Mouse (Mus musculus) midbrain, embryonic 13.5 days (tissue): ENCODE measurements around the gene Itgal. TPM values are rescaled to one million over a fixed set of nuclear protein-coding genes. Genes with fewer than 3 reads are reported as not detected.
A peak's percentile ranks its signal among the peaks of the same experiment; 100 is the strongest.
"Not testable (repeated sequence)": the region's sequence is repeated elsewhere in the genome, so short reads cannot be mapped to it uniquely, and the experiment has no call there.

Source experiments
- ATAC-seq: fragments of 200-750 bp; cut with Nextera tagmentation; 2 replicates; pipeline ENCODE4 v1.8.0; 2017; ENCODE audit warnings: mild to moderate bottlenecking, moderate TSS enrichment, moderate library complexity
- H3K27ac ChIP-seq: fragments of 300-500 bp; sonication (generic); 2 replicates; pipeline ENCODE4 v1.5.1; 2015; ENCODE audit warnings: inconsistent platforms, mild to moderate bottlenecking, moderate library complexity
- H3K27me3 ChIP-seq: fragments of 300-500 bp; sonication (generic); 2 replicates; pipeline ENCODE4 v1.6.1; 2015; ENCODE audit warnings: mild to moderate bottlenecking, inconsistent platforms
- H3K36me3 ChIP-seq: fragments of 300-500 bp; sonication (generic); 2 replicates; pipeline ENCODE4 v1.6.1; 2015; ENCODE audit warnings: mild to moderate bottlenecking, inconsistent platforms
- H3K4me1 ChIP-seq: fragments of 300-500 bp; sonication (generic); replicated peaks from 2 replicates; pipeline ENCODE4 v1.6.1; 2015; ENCODE audit warnings: inconsistent platforms
- H3K4me2 ChIP-seq: fragments of 300-500 bp; sonication (generic); replicated peaks from 2 replicates; pipeline ENCODE4 v1.6.1; 2015; ENCODE audit warnings: moderate library complexity, mild to moderate bottlenecking, inconsistent platforms
- H3K4me3 ChIP-seq: fragments of 300-500 bp; sonication (generic); replicated peaks from 2 replicates; pipeline ENCODE4 v1.5.1; 2015; ENCODE audit warnings: mild to moderate bottlenecking, inconsistent platforms
- H3K9ac ChIP-seq: fragments of 300-500 bp; sonication (generic); replicated peaks from 2 replicates; pipeline ENCODE4 v1.6.1; 2015; ENCODE audit warnings: mild to moderate bottlenecking, inconsistent platforms
- H3K9me3 ChIP-seq: fragments of 300-500 bp; sonication (generic); 2 replicates; pipeline ENCODE4 v1.6.1; 2016; ENCODE audit warnings: mild to moderate bottlenecking, inconsistent platforms
- WGBS: fragments of 180-500 bp; shearing (Covaris S2); methylation state at CpG from one replicate; pipeline ENCODE4 v1.1.7; 2015; 5-methylcytosine and 5-hydroxymethylcytosine counted together
- polyA plus RNA-seq: library from polyadenylated mRNA; unstranded; fragments of >200 nt; fragmentation: Nextera tagmentation; extraction: Ambion mirVana; gene quantifications from 2 replicates; pipeline ENCODE4 v1.2.1, GENCODE M21; 2015

The Itgal gene
- polyA plus RNA-seq, 1 experiment from 2014 or later = 0.30 TPM

DNA sequence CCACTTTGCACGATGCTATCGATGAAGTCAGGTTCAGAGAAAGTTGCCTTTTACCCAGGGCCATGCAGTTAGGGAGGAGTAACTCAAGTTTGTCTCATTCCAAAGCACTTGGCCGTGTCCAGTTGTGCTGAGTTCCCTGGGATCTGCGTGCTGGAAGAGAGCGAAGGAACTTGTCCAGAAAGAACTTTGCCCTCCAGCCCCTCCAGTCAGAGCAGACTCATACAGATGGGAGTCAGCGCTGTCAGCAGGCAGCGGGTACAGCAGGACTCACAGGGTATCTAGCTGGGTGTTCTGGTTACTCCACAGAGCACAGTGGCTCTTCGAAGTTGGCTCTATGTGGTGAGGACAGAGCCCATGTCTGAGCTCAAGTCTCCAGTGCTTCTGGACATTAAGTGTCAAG is 29.5 kb downstream of the Itgal start:
- Histone ChIP-seq H3K4me3 (no peak overlapping the region), H3K27ac (no peak overlapping the region), H3K9me3 (no peaks in the 10 kb centered on the region), H3K9ac (no peak overlapping the region), H3K4me1 (0 out of 2 replicates have a peak, but pooled peaks cover 2% of the 10 kb centered on the region), H3K4me2 (no peak overlapping the region), H3K27me3 (no peaks in the 10 kb centered on the region), H3K36me3 (no peaks in the 10 kb centered on the region)
- WGBS = 96% methylated on average over 8 of the region's 8 CpGs
- ATAC-seq = no peak

DNA sequence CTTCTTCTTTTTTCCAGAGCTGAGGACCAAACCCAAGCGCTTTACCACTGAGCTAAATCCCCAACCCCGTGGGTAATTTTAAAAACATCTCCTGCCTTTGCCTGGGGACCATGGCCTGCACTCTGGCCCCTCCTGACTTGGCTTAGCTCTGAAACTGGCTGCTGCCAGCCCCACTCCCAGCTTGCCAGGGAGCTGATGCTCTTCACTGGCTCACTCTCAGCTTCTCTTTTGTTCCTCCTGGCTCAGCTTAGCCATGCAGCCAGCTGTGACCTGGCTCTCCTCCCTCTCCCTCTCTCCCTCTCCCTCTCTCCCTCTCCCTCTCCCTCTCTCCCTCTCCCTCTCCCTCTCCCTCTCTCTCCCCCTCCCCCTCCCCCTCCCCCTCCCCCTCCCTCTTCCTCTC is 30.6 kb downstream of the Itgal start:
- no peaks in the 10 kb centered on the region for H3K9me3 ChIP-seq
- H3K36me3 ChIP-seq = no peaks in the 10 kb centered on the region
- 0 out of 2 replicates have a peak, but pooled peaks cover 2% of the 10 kb centered on the region for H3K4me1 ChIP-seq
- H3K27ac ChIP-seq = no peak overlapping the region
- H3K4me3 ChIP-seq = no peak overlapping the region
- no peak overlapping the region for H3K9ac ChIP-seq
- H3K27me3 ChIP-seq = no peaks in the 10 kb centered on the region
- ATAC-seq = peak; percentile 65
- WGBS = 25% methylated on average over 2 of the region's 2 CpGs
- no peak overlapping the region for H3K4me2 ChIP-seq

DNA sequence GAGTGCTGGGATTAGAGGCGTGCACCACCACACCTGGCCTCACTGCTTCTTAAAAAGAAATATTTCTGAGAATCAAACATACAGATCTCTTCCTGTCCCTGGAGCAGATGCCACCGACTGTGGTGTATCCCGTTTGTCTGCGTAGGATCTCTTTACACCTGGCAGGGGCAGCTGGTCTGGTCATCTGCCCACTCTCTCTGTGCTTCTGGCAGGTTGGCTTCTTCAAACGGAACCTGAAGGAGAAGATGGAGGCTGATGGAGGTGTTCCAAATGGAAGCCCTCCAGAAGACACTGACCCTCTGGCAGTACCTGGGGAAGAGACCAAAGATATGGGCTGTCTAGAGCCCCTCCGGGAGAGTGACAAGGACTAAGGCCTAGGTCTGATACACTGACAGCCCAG is 37.2 kb downstream of the Itgal start:
- ATAC-seq = no peak
- no peak overlapping the region for H3K9ac ChIP-seq
- no peak overlapping the region for H3K27ac ChIP-seq
- H3K4me2 ChIP-seq = no peak overlapping the region
- no peaks in the 10 kb centered on the region for H3K36me3 ChIP-seq
- H3K27me3 ChIP-seq = no peaks in the 10 kb centered on the region
- H3K4me3 ChIP-seq = no peak overlapping the region
- no peaks in the 10 kb centered on the region for H3K9me3 ChIP-seq
- no peaks in the 10 kb centered on the region for H3K4me1 ChIP-seq
- 89% methylated on average over 6 of the region's 6 CpGs for WGBS

DNA sequence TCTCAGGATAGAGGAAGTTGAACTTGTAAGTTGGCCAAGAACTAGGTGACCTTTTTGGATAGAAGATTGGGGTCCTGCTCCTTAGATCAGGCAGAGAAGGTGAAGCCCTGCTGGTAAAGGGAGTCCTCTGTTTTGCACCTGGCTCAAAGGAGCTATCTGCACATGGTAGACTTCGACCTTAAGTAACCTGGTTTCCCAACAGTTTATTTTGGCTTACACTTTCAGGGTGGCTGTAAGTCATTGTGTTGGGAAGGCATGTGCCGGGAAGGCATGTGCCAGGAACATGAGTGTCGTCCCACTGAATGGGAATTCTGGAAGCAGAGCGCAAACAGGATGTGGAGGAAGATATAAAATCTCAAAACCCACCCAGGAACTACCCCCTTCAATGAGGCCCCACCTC is 39.5 kb downstream of the Itgal start:
- Histone ChIP-seq H3K27ac (no peak overlapping the region), H3K4me3 (no peak overlapping the region), H3K9me3 (no peaks in the 10 kb centered on the region), H3K36me3 (no peaks in the 10 kb centered on the region), H3K27me3 (no peaks in the 10 kb centered on the region), H3K9ac (no peak overlapping the region), H3K4me1 (no peaks in the 10 kb centered on the region), H3K4me2 (no peak overlapping the region)
- ATAC-seq = no peak
- whole genome bisulfite sequencing = 93% methylated on average over 4 of the region's 4 CpGs

DNA sequence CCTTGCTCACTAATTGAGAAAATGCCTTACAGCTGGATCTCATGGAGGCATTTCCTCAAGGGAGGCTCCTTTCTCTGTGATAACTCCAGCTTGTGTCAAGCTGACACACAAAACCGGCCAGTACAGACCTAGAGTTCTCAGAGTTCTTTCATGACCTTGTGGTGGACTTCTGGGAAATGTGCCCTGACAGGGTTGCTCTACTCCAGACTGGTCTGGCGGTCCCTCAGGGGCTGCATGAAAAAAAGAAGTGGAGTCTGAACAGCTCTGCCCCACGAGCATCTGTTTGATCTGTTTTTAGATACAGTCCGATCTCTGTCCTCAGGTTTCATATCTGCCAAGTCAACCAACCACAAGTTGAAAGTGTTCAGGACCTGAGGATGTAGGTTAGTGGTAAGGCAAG is 41.6 kb downstream of the Itgal start:
- H3K27me3 ChIP-seq = no peaks in the 10 kb centered on the region
- no peak overlapping the region for H3K4me2 ChIP-seq
- no peaks in the 10 kb centered on the region for H3K4me1 ChIP-seq
- no peak overlapping the region for H3K9ac ChIP-seq
- no peak overlapping the region for H3K27ac ChIP-seq
- 88% methylated on average over 4 of the region's 4 CpGs for WGBS
- no peak for ATAC-seq
- no peaks in the 10 kb centered on the region for H3K9me3 ChIP-seq
- H3K36me3 ChIP-seq = peaks cover 14% of the 10 kb centered on the region
- no peak overlapping the region for H3K4me3 ChIP-seq

DNA sequence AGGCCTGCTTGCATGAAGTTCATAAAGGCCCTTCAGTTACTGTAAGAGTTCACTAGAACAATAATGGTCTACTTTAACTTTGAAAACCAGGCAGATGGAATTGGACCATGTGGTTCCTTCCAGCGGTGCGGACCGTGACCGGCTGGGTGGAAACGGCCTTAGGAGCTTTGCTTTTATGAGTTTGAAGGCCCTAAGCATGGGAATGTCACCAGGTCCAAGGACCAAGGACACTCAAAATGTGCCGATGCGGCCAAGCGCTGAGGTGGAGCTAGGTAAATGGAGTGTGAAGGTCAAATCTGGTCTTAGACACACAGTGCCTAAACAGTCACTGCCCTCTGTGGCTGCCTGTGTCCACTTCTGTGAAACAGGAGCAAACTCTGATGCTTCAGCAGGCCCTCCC is 45.3 kb downstream of the Itgal start:
- H3K4me3 ChIP-seq = no peak overlapping the region
- H3K27ac ChIP-seq = no peak overlapping the region
- no peaks in the 10 kb centered on the region for H3K27me3 ChIP-seq
- H3K4me1 ChIP-seq = peaks cover 13% of the 10 kb centered on the region
- no peaks in the 10 kb centered on the region for H3K9me3 ChIP-seq
- ATAC-seq = no peak
- no peak overlapping the region for H3K9ac ChIP-seq
- no peak overlapping the region for H3K4me2 ChIP-seq
- peaks cover 29% of the 10 kb centered on the region for H3K36me3 ChIP-seq
- 95% methylated on average over 8 of the region's 8 CpGs for WGBS

DNA sequence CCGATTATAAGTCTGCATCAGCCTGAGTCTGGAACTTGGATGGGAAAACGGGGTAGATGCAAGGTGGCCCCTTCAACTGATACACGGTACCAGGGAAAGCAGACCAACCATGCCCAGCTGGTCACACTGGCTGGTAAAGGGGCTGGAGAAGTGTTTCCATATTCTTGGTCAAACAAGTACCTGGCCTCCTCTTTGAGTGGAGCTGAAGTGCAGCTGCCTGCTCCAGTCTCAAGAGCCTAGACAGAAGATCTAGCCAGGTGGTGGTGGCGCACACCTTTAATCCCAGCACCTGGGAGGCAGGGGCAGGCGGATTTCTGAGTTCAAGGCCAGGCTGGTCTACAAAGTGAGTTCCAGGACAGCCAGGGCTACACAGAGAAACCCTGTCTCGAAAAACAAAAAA is 45.8 kb downstream of the Itgal start:
- not testable (repeated sequence) for H3K27me3 ChIP-seq, H3K4me2 ChIP-seq, H3K4me3 ChIP-seq, H3K27ac ChIP-seq, H3K9ac ChIP-seq, H3K9me3 ChIP-seq, ATAC-seq
- H3K4me1 ChIP-seq = peaks cover 18% of the 10 kb centered on the region
- peaks cover 29% of the 10 kb centered on the region for H3K36me3 ChIP-seq
- WGBS = 92% methylated on average over 6 of the region's 6 CpGs

DNA sequence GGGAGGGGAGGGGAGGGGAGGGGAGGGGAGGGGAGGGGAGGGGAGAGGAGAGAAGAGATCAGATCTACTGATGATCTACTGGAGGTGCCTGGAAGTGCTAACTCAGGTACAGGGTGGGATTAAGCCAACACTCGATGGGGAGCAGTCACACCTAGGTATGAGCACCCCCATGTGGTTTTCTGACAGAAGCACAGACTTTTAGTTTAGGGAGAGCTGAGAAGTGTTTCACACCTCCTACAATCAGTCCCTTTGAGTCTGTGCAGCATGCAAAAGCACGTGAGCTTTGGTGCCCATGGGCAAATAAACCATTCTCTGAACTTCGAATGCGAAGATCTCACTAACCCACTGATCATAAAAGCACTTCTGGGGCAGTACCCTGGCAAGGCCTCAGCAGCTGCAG is 46.3 kb downstream of the Itgal start:
- Histone ChIP-seq H3K4me1 (peaks cover 20% of the 10 kb centered on the region), H3K9ac (no peak overlapping the region), H3K27me3 (no peaks in the 10 kb centered on the region), H3K9me3 (no peaks in the 10 kb centered on the region), H3K4me3 (no peak overlapping the region), H3K4me2 (no peak overlapping the region), H3K27ac (no peak overlapping the region), H3K36me3 (peaks cover 29% of the 10 kb centered on the region)
- no peak for ATAC-seq
- WGBS = 73% methylated on average over 4 of the region's 4 CpGs

DNA sequence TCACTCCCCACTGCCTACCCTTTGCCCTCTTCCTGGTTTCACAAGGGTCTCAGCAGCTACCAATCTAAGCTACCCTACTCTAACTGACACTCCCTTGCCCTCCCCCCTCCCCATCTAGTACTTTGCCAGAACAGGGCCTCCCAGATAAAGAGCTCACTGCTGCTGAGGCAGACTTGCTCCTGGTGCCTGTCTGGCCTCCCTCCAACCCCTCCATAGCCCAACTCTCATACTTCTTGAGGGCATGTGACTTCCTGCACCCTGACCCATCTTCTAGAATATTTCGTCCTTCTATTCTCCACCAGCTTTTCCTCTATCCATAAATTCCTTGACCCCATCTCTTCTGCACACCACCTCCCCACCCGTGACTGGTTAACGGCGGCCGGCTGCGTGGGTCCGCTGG is 46.8 kb downstream of the Itgal start:
- Histone ChIP-seq H3K4me1 (peaks cover 20% of the 10 kb centered on the region), H3K4me3 (no peak overlapping the region), H3K27ac (no peak overlapping the region), H3K4me2 (no peak overlapping the region), H3K36me3 (peaks cover 29% of the 10 kb centered on the region), H3K27me3 (no peaks in the 10 kb centered on the region), H3K9me3 (no peaks in the 10 kb centered on the region), H3K9ac (no peak overlapping the region)
- no peak for ATAC-seq
- WGBS = 97% methylated on average over 7 of the region's 7 CpGs

DNA sequence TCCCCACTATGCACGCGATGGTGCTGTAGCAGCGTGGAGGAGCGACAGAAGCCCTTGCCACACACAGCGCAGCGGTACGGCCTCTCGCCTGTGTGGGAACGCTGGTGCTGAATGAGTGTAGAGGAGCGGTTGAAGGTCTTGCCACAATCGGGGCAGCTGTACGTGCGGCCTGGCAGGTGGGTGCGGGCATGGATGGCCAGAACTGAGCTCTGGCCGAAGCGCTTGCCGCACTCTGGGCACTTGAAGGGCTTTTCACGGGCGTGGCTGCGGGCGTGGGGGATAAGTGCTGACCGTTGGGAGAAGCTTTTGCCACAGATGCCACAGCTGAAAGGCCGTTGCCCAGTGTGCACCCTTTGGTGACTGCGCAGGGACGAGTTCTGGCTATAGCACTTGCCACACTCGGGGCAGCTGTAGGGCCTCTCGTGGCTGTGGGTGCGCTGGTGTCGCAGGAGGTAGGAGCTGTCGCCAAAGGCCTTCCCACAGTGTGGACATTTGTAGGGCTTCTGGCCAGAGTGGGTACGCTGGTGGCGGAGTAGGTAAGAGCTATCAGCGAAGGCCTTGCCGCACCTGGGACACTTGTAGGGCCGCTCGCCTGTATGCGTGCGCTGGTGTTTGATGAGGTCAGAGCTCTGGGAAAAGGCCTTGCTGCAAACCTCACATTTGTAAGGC is 47.4 kb downstream of the Itgal start:
- Histone ChIP-seq H3K4me2 (no peak overlapping the region), H3K27me3 (no peaks in the 10 kb centered on the region), H3K36me3 (peaks cover 29% of the 10 kb centered on the region), H3K9ac (peak overlapping the region; percentile 32; the same call in 1 of the 2 replicates), H3K4me3 (no peak overlapping the region; the same call in 1 of the 2 replicates), H3K4me1 (peaks cover 20% of the 10 kb centered on the region), H3K27ac (no peak overlapping the region), H3K9me3 (no peaks in the 10 kb centered on the region)
- no peak for ATAC-seq
- WGBS = 95% methylated on average over 38 of the region's 38 CpGs

DNA sequence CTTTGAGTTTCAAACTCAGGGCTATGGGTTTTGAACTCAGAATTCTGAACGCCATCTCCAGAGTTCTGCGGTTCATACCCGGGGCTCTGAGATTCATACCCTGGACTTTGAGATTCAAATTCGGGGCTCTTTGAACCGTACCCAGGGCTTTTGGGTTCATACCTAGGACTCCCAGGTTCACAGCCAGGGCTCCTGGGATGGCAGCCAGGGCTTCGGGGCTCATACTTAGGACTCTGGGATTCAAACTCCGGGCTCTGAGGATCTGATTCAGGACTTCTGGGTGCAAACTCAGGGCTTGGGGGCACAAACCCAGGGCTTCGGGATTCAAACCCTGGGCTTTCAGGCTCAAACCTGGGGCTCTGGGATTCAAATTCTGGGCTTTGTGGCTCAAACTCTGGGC is 48.3 kb downstream of the Itgal start:
- peak overlapping the region; percentile 96 for H3K9ac ChIP-seq

DNA sequence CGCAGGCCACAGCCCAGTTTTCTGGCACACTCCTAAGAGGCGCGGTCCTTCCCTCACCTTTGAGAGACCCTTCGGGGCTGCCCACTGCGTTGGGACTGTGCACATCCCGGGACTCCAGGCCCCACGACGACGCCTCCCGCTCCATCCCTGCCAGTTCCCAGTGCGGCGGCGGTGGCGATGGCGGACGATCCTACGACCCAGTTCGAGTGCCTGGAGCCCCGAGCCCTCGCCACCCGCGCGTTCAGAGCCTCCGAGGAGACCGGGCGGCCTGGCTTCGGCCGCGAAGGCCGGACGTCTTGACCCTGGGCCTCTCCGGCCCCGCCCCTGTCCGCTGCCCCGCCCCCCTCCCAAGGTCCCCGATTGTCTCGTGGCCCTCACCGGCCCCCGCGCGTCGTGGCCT is 49.0 kb downstream of the Itgal start:
- Histone ChIP-seq H3K4me2 (peak overlapping the region; percentile 90), H3K4me1 (peaks cover 20% of the 10 kb centered on the region), H3K4me3 (peak overlapping the region; percentile 88), H3K9ac (peak overlapping the region; percentile 96), H3K27ac (peak overlapping the region; percentile 95), H3K9me3 (no peaks in the 10 kb centered on the region), H3K36me3 (peaks cover 29% of the 10 kb centered on the region), H3K27me3 (no peaks in the 10 kb centered on the region)
- ATAC-seq = peak; percentile 62
- WGBS = under 1% methylated on average over 42 of the region's 42 CpGs

More for the DNA sequence above, 48.3 kb downstream of the Itgal start:
- H3K4me3 ChIP-seq = peak overlapping the region; percentile 88
- H3K27me3 ChIP-seq = no peaks in the 10 kb centered on the region
- ATAC-seq = no peak
- H3K4me2 ChIP-seq = peak overlapping the region; percentile 90
- 92% methylated on average over 8 of the region's 8 CpGs for WGBS
- H3K9me3 ChIP-seq = no peaks in the 10 kb centered on the region
- H3K4me1 ChIP-seq = peaks cover 20% of the 10 kb centered on the region
- H3K36me3 ChIP-seq = peaks cover 29% of the 10 kb centered on the region
- H3K27ac ChIP-seq = no peak overlapping the region
